Mouse (Mus musculus): ENCODE measurements around the gene Abca12.

- TF ChIP-seq POLR2A (IDR thresholded peaks at IDR 0.05; ENCODE audit: extremely low read depth, insufficient read depth, low read length) = no peak
- TF ChIP-seq CTCF (IDR thresholded peaks at IDR 0.05; ENCODE audit: low read depth, low read length) = no peak
Observed at GRCm38 (mm10) chr1:71414810-71415209, at the start of gene Abca12.
